Mouse (Mus musculus) spleen, adult 2 months (tissue): ENCODE measurements around the gene Rpf2.

ENCODE experiments used
- CTCF ChIP-seq: fragments of 200-500 bp; IDR thresholded peaks from 2 replicates; pipeline ENCODE4 v1.5.1; 2011; ENCODE audit warnings: mild to moderate bottlenecking, inconsistent platforms; ENCODE audit not compliant: insufficient read depth, insufficient read length, insufficient replicate concordance; ENCODE audit errors: extremely low read depth
- POLR2A ChIP-seq: fragments of 200-500 bp; IDR thresholded peaks from 2 replicates; pipeline ENCODE4 v1.6.1; 2011; ENCODE audit warnings: low read depth, low read length, inconsistent platforms

DNA sequence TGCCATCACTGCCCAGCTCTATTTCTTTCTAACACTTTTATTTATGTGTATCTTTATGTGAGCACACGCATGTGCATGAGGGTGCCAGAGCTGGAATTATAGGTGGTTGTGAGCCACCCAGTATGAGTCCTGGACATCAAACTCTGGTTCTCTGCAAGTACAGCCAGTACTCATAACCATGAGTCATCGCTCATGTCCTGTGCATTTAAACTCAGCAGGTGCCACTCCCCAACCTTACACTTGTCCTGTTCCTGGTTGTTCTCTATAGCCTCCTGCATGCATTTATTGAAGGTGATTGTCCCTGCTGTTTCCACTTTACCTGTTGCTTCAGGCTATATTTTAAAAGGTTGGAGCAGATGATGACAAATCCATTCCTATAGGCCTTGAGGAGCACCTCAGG, 34.7 kb upstream of the Rpf2 start:
- TF ChIP-seq POLR2A (no peak), CTCF (no peak)
